Mouse (Mus musculus) G1E (cell line): Measurements from ENCODE around the gene Asb18. TPM values are rescaled to one million over a fixed set of nuclear protein-coding genes. Genes with fewer than 3 reads are reported as not detected.
A peak's percentile ranks its signal among the peaks of the same experiment; 100 is the strongest.

ENCODE experiments used
- ATAC-seq: 2 replicates; pipeline ENCODE4 v1.8.0; 2016; ENCODE audit warnings: mild to moderate bottlenecking; ENCODE audit not compliant: insufficient number of reproducible peaks, poor library complexity, low FRiP score, severe bottlenecking; ENCODE audit errors: extremely low read depth
- DNase-seq: peaks from one replicate; pipeline ENCODE4 v3.0.0; 2012; ENCODE audit warnings: low spot score
- H3K27me3 ChIP-seq: 2 replicates; pipeline ENCODE4 v1.6.1; 2012; ENCODE audit warnings: mild to moderate bottlenecking, low read length, inconsistent platforms; ENCODE audit not compliant: insufficient read depth
- H3K36me3 ChIP-seq: replicated peaks from 2 replicates; pipeline ENCODE3; 2012; ENCODE audit warnings: mild to moderate bottlenecking, inconsistent platforms
- H3K4me1 ChIP-seq: 2 replicates; pipeline ENCODE4 v1.6.1; 2012; ENCODE audit warnings: low read depth, low read length, inconsistent platforms, mixed read lengths; ENCODE audit not compliant: insufficient read depth
- H3K4me3 ChIP-seq: 2 replicates; pipeline ENCODE4 v1.5.1; 2012; ENCODE audit warnings: low read depth, mild to moderate bottlenecking, inconsistent platforms, low read length, moderate library complexity, mixed read lengths
- H3K9me3 ChIP-seq: replicated peaks from 2 replicates; pipeline ENCODE4 v1.6.1; 2012; ENCODE audit warnings: inconsistent platforms
- CTCF ChIP-seq: IDR thresholded peaks from 2 replicates; pipeline ENCODE4 v1.5.1; 2012; ENCODE audit warnings: low read depth, low read length, inconsistent platforms, mixed read lengths
- GATA1 ChIP-seq: IDR thresholded peaks from 2 replicates; pipeline ENCODE4 v1.6.1; 2012; ENCODE audit warnings: borderline replicate concordance, low read length, inconsistent platforms, mixed read lengths
- GATA2 ChIP-seq: IDR thresholded peaks from 2 replicates; pipeline ENCODE4 v1.6.1; 2012; ENCODE audit warnings: low read depth, low read length, inconsistent platforms, borderline replicate concordance
- POLR2AphosphoS5 ChIP-seq: IDR thresholded peaks from 2 replicates; pipeline ENCODE4 v1.6.1; 2012; ENCODE audit warnings: low read depth, low read length, inconsistent platforms; ENCODE audit not compliant: insufficient replicate concordance
- TAL1 ChIP-seq: conservative IDR thresholded peaks from 2 replicates; pipeline ENCODE4 v1.6.1; 2012; ENCODE audit warnings: low read depth, low read length, inconsistent platforms, mixed read lengths
- polyA plus RNA-seq: library from polyadenylated mRNA; stranded (reverse); fragments of >175 nt; gene quantifications from 2 replicates; pipeline ENCODE4 v1.2.3, GENCODE M21; 2012
- total RNA-seq, 2 experiments: library from RNA; stranded (forward) in 1 of 2; stranded (reverse) in 1 of 2; fragments of 200-1000 nt in 1 of 2; fragments of >200 nt in 1 of 2; fragmentation: Nextera tagmentation in 1 of 2; gene quantifications; 2 replicates each; pipeline ENCODE4 v1.2.3; 2014 to 2017

The Asb18 gene
- total and polyA plus RNA-seq, 3 experiments, result 0.05 TPM; not detected in 2

GRCm38 (mm10) chr1:89922282-89922681 is 92.2 kb downstream of the Asb18 start:
- ATAC-seq, result no peak
- no peak for TF ChIP-seq POLR2AphosphoS5
- TF ChIP-seq GATA2, result no peak
- no peak for TF ChIP-seq TAL1
- no peak for TF ChIP-seq CTCF
- no peak for TF ChIP-seq GATA1
- no peaks in the 10 kb centered on the region for H3K36me3 ChIP-seq
- DNase-seq, result no peak
- H3K4me1 ChIP-seq, result no peaks in the 10 kb centered on the region
- peaks cover 97% of the 10 kb centered on the region for H3K9me3 ChIP-seq
- H3K4me3 ChIP-seq, result no peak overlapping the region
- no peaks in the 10 kb centered on the region for H3K27me3 ChIP-seq

DNA sequence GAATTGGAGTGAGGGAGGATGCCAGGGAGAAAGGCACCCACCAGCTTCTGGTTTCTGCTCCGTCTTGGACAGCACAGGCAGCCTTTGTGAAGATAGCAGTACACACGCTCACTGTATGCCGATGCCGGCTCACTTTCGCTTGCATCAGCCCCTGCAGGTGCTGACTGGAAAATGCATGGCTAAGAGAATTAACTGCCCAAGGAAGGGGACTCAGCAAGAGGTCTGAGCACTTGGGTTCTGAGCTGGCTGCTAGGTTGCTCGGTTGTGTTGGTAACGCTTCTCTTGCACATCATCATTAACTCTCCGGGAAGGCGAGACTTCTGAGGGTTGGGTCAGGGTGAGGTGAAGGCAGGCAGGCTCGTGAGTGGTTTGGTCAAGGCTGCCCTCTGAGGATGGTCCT is 92.7 kb downstream of the Asb18 start:
- DNase-seq (no peak), ATAC-seq (no peak)
- TF ChIP-seq POLR2AphosphoS5 (no peak), TAL1 (no peak), CTCF (no peak), GATA1 (no peak), GATA2 (no peak)
- Histone ChIP-seq H3K4me3 (no peak overlapping the region), H3K27me3 (no peaks in the 10 kb centered on the region), H3K4me1 (no peaks in the 10 kb centered on the region), H3K36me3 (no peaks in the 10 kb centered on the region), H3K9me3 (peaks cover 97% of the 10 kb centered on the region)

DNA sequence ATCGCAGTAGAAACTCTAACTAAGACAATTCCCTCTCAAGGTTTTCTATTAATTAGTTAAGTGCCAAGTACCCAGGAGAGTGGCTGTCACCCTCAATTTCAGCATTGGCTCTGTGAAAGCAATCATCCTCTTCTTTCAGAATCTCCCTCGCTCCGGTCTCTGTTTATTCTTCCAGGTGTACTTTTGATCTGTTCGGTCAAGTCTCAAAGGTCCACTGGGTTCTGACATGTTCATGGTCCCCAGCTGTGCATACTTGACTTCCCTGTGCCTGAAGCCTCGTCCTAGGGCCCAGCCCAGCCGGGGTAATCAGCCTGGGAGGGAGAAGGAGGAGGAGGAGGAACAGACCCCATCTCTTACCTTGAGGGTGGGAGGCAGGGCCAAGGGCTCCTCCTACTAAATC is 95.3 kb downstream of the Asb18 start:
- Histone ChIP-seq H3K4me1 (no peaks in the 10 kb centered on the region), H3K36me3 (no peaks in the 10 kb centered on the region), H3K4me3 (peak overlapping the region; percentile 17; the same call in 1 of the 2 replicates), H3K9me3 (peaks cover 74% of the 10 kb centered on the region), H3K27me3 (no peaks in the 10 kb centered on the region)
- DNase-seq (no peak), ATAC-seq (no peak)
- no peak for TF ChIP-seq TAL1
- no peak for TF ChIP-seq POLR2AphosphoS5
- no peak for TF ChIP-seq GATA1
- TF ChIP-seq GATA2, result no peak

GRCm38 (mm10) chr1:89918111-89918510 is 96.4 kb downstream of the Asb18 start:
- no peaks in the 10 kb centered on the region for H3K4me1 ChIP-seq
- H3K27me3 ChIP-seq, result no peaks in the 10 kb centered on the region
- DNase-seq (no peak), ATAC-seq (no peak)
- no peak overlapping the region for H3K4me3 ChIP-seq
- H3K9me3 ChIP-seq, result peaks cover 69% of the 10 kb centered on the region
- TF ChIP-seq TAL1 (no peak), GATA1 (no peak), CTCF (no peak), GATA2 (no peak), POLR2AphosphoS5 (no peak)
- H3K36me3 ChIP-seq, result no peaks in the 10 kb centered on the region

- ATAC-seq (no peak), DNase-seq (no peak)
- Histone ChIP-seq H3K4me1 (no peaks in the 10 kb centered on the region), H3K9me3 (peaks cover 63% of the 10 kb centered on the region), H3K27me3 (no peaks in the 10 kb centered on the region), H3K4me3 (no peak overlapping the region), H3K36me3 (no peaks in the 10 kb centered on the region)
- TF ChIP-seq GATA1, result no peak
- no peak for TF ChIP-seq CTCF
- TF ChIP-seq TAL1, result no peak
- no peak for TF ChIP-seq POLR2AphosphoS5
- TF ChIP-seq GATA2, result no peak
Measured at GRCm38 (mm10) chr1:89913611-89914010, 100.9 kb downstream of the Asb18 start.

DNA sequence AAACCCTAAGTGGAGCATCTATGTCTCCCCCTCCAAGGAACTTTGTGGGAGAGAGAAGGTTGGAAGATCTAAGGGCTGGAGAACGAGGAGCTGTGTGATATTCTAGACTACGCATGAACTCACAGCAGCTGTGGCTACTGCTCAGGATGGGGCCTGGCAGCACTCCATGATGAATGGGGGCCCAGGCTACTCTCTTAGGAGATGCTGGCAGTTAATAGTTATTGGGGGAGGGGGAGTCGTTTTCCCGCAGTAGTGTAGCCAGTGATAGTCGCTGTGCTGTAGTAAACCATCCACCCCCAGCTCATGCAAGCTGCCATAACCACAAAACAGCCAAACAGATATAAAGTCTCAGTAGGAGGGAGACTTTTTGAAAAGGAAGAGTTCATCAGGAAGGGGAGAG is 102.1 kb downstream of the Asb18 start:
- ATAC-seq (no peak), DNase-seq (no peak)
- TF ChIP-seq CTCF (no peak), GATA1 (no peak), TAL1 (no peak), POLR2AphosphoS5 (no peak), GATA2 (no peak)
- H3K4me3 ChIP-seq, result no peak overlapping the region
- H3K4me1 ChIP-seq, result no peaks in the 10 kb centered on the region
- H3K27me3 ChIP-seq, result no peaks in the 10 kb centered on the region
- peaks cover 54% of the 10 kb centered on the region for H3K9me3 ChIP-seq
- no peaks in the 10 kb centered on the region for H3K36me3 ChIP-seq

- H3K4me3 ChIP-seq, result no peak overlapping the region
- peaks cover 69% of the 10 kb centered on the region for H3K9me3 ChIP-seq
- ATAC-seq (no peak), DNase-seq (no peak)
- no peaks in the 10 kb centered on the region for H3K4me1 ChIP-seq
- TF ChIP-seq POLR2AphosphoS5 (no peak), CTCF (no peak), GATA1 (no peak), TAL1 (no peak), GATA2 (no peak)
- H3K36me3 ChIP-seq, result no peaks in the 10 kb centered on the region
- H3K27me3 ChIP-seq, result no peaks in the 10 kb centered on the region
Measured at GRCm38 (mm10) chr1:89909796-89910195, 104.7 kb downstream of the Asb18 start.
